Mouse (Mus musculus): ENCODE measurements around the gene Kif1b.

Gene Kif1b

GRCm38 (mm10) chr4:149136982-149137770 lies 170.3 kb downstream of the Kif1b start, which contains the start of gene Cenps:
Gene Cenps (minus strand): TSS chr4:149137629.
- DNase-seq (ENCODE audit: low spot score in 2 of 2) = peak; percentile 81 to 88

- no peak for DNase-seq (ENCODE audit: low spot score in 2 of 2)
Measured at GRCm38 (mm10) chr4:149136116-149136850, 171.2 kb downstream of the Kif1b start.

GRCm38 (mm10) chr4:149133395-149133794 lies 174.1 kb downstream of the Kif1b start:
- no peak for DNase-seq (ENCODE audit: low spot score in 2 of 2)

DNA sequence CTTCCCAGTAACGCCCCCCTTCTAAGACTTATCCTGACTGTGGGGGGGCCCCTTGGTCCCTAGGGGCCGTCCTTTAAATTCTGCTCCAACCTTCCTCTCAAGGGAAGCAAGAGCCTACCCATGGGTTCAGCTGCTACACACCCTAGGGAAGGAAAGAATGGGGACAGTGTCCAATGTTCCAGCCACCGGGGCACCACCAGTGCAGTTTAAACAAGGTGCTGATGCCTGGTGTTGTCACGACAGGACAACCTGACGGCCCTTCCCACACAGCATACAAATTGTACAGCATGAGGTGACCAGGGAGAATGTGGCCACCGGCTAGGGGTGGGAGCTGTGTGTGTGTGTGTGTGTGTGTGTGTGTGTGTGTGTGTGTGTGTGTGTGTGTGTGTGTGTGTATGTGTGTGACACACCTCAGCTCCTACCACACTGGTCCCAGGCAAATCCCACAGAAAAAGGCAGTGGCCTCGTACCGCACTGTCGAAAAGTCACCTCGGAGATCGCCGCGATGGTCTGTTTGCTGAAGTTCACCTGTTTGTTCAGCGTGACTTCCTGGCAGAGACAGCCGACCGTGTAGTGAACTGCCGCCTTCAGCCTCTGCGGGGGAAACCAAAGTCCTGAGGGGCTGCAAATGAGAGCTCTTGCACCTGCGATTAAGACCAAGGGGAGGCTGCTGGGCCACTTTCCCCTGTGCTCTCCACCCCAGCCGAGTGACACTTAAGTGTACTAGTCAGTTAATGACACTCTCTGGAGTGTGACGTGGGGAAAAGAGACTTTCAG lies 175.5 kb downstream of the Kif1b start:
- DNase-seq (ENCODE audit: low spot score in 2 of 2) = peak; percentile 81 to 85

DNA sequence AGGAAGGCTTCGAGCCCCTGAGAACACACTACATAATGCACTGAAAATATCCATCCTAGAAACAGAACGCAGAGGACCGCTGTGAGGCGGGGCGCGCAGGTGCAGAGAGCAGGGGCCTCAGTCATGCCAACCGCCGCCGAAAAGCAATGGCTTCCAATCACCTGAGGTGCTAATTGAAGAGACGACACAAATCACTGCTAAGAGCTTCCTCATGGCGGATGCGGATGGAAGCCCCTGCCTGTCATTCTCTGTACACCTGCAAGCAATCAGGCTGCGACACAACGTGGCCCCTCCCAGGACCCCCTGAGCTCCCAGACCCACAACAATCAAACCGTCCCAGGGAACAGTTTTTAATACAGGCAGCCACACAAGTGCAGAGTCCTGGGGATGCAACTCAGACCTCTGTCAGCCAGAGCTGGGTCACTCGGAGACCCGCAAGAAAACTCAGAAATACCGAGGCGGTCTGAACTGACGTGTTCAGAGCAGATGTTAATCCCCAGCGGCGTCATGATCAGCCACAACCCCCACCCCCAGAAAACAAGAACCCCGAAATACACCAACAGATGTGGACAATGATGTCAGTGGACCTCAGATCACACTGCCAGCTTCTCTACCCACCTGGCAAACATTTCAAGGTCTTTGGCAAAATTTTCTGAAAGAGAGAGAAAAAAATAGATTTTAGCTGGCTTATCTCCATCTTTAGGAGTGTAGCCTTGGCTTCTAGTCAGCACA lies 176.3 kb downstream of the Kif1b start:
- DNase-seq (ENCODE audit: low spot score in 2 of 2) = no peak

DNA sequence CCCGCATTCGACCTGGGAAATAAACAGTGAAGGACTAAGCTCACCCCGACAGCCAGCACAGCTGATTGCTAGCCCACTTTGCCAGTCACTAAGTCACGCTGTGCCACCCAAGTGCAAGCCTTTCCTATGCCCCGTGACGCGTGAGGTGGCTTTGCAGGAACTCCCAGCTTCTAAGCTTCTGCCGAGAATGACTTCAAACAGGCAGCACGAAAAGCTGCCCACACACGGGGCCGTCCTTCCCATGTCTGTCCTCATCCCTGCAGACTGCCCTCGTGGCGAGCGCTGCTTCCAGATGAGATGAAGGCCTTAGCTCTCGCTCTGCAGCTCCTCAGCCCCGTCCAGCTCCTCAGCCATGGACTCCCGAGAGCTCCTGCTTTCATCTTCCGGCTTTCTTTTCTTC lies 179.0 kb downstream of the Kif1b start:
- no peak for DNase-seq (ENCODE audit: low spot score in 2 of 2)

DNA sequence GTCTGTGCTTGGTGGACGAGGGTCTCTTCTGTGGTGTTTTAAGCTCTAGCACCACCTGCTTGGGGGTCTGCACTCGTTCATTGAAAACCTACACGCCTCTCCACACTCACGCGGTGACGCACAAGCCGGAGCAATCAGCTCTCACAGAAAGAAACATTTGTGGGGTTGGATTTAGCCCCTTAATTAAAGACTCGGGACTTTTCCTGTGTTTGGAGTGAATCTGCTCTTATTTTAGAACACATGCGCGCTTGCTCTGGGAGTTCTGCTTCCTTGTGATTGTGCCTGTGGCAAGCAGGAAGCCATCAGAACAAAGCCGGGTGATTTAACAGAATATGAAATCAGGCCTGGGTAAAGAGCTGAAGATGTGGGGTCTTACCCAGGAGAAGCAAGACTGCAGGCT lies 180.8 kb downstream of the Kif1b start, which contains the start of gene Cort:
Gene Cort, minus strand, starts transcription at position 101 of the 400 bp plus-strand sequence.
- DNase-seq (ENCODE audit: low spot score in 2 of 2) = no peak

All from spleen, postnatal 36 days (tissue).